Mouse (Mus musculus) G1E (cell line): Measurements from ENCODE around the gene Zfp605.
"Not testable (repeated sequence)": the region's sequence is repeated elsewhere in the genome, so short reads cannot be mapped to it uniquely, and the experiment has no call there.

ENCODE experiments used
- CTCF ChIP-seq: IDR thresholded peaks from 2 replicates; pipeline ENCODE4 v1.5.1; 2012; ENCODE audit warnings: low read depth, low read length, inconsistent platforms, mixed read lengths
- GATA1 ChIP-seq: IDR thresholded peaks from 2 replicates; pipeline ENCODE4 v1.6.1; 2012; ENCODE audit warnings: borderline replicate concordance, low read length, inconsistent platforms, mixed read lengths
- GATA2 ChIP-seq: IDR thresholded peaks from 2 replicates; pipeline ENCODE4 v1.6.1; 2012; ENCODE audit warnings: low read depth, low read length, inconsistent platforms, borderline replicate concordance
- POLR2AphosphoS5 ChIP-seq: IDR thresholded peaks from 2 replicates; pipeline ENCODE4 v1.6.1; 2012; ENCODE audit warnings: low read depth, low read length, inconsistent platforms; ENCODE audit not compliant: insufficient replicate concordance

DNA sequence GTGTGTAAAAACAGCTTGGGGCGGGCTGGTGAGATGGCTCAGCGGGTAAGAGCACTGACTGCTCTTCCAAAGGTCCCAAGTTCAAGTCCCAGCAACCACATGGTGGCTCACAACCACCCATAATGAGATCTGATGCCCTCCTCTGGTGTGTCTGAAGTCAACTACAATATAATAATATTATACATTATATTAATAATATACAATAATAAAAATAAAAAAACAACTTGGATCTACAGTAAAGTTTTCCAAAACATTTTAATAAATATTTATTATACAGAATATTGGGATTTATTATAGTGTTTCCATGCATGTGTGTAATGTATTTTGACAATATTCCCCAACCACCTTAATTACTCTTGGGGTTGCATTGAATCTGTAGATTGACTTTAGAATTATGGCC is 37.5 kb upstream of the Zfp605 start, which contains the start of gene Gm17655:
- TF ChIP-seq GATA2, CTCF, GATA1, POLR2AphosphoS5: not testable (repeated sequence)
